Mouse (Mus musculus) retina, postnatal 1 day (tissue): ENCODE results near the gene Lbp.

Experiments used
- DNase-seq: peaks from one replicate; pipeline ENCODE4 v3.0.0-alpha.2; 2012

Gene Lbp

DNA sequence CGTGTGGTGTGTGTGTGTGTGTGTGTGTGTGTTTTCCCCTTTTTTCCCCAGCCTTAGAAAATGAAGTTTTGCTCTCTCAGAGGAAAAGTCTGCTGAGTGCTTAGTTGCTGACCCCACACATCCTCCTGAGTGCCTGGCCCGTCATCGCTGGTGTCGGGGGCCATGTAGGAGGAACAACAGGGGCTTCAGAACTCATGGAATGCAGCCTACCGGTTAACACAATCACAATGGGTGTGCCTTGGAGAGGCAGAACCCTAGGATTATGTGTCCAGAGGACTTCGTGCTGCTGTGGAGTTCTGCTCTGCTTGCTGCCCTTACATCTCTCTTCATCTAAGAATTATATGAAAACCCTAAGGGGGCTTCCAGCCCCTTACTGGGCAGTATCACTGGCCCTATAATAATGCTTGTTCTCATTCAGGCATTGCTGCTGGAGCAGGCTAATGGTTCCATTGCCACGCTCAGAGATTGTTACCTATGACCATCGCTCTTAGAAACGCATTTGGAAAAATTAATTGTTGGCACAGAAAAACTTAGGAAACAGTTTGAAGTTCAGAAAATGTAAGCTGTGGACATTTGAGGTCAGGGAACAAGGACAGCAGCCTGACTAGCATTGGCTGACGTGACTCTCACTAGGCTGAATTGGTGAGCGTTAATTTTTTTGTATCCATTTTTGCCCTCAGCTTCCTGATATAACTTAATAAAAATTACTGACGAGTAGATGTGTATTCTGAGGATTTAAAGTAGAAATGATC is 59.0 kb downstream of the Lbp start:
- DNase-seq: no peak

DNA sequence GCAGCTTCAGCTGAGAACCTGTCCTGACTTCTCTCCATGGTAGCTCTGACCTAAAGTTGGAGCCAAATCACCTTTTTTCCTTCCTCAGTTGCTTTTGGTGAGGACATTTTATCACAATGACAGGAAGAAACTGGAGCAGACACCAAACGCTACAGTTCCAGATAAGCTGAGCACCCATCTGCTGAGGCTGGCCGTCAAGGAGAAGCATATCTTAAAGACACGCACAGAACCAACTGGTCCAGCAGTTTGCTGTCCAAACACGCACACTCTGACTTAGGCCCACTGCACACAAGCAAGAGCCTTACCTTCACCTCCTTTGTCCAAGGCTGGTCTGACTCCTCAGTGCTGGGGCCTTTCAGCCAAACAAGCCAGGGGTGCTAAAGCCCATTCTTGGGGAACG is 61.4 kb downstream of the Lbp start:
- DNase-seq: no peak

DNA sequence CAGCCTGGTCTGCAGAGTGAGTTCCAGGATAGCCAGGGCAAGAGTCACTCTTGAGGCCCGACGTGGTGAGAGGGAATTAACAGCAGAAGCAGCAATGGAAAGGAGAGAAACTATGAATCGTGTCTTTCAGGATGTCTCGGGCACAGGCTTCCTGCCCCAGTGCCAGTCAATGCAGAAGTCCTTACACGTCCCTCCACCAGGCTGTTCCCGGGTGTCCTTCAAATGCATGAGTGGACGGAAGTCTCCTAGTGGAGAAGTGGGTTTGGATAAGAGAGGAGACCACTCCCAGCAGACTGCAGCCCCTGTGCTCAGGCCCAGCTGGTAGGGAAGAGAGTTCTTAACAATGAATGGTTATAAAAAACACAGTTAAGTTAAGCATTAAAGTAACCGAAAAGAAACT is 62.0 kb downstream of the Lbp start:
- no peak for DNase-seq

DNA sequence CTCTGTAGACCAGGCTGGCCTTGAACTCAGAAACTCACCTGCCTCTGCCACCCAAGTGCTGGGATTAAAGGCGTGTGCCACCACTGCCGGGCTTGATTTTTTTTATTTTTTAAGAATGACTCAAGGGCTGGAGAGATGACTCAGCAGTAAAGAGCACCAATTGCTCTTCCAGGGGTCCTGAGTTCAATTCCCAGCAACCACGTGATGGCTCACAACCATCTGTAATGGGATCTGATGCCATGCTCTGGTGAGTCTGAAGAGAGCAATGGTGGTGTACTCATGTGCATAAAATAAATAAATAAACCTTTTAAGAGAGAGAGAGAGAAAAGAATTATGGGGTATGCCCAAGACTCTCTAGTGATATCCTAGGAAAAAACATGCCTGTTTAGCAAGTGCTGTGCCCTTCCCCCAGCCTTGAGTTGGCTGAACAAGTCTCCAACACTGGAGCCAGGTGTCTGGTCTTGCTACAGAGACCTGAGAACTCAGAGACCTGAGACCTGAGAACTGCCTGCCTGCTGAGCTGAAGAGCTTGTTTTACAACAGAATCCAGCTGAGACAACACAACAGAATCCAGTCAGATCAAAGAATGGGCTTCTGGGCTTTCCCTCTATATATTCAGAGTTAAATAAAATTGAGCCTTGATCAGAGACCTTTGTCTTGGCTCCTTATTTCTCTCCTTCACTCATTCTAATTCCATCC is 63.3 kb downstream of the Lbp start:
- no peak for DNase-seq

DNA sequence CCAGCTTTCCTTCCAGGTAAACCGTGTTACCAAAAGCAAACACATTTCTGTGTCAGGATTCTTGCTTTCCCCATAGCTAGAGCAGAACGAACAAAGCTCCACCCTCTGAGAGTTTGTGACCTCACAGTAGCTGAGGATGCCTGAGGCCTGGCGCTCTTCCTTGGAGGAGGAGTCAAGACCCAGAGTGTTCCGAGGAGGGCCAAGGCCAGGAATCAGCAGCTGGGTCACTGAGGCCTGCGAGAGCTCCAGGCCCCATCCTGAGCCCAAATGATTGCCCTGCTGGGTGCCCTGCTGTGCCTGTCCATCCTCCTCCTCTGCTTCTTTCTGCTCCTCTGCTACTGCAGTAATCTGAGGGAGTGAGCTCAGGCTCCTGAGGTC is 63.9 kb downstream of the Lbp start:
- no peak for DNase-seq

DNA sequence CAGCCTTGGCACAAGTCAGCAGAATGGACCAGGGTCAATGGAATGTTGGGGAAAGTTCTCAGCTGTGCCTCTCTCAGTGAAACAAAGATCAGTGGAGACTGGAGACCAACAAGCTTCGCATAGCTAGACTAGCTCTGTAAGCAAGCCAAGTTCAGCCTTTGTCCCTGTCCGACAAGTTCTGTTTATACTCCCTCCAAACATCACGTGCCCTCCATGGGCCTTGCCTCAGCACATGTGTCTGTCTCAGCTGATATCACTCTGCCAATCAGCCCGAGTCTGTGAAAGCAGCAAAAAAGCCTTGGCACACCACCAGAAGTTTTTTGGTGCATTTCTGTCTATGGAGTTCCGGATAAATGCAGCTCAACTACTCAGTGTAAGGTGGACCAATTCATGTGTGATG is 66.8 kb downstream of the Lbp start:
- DNase-seq: no peak

DNA sequence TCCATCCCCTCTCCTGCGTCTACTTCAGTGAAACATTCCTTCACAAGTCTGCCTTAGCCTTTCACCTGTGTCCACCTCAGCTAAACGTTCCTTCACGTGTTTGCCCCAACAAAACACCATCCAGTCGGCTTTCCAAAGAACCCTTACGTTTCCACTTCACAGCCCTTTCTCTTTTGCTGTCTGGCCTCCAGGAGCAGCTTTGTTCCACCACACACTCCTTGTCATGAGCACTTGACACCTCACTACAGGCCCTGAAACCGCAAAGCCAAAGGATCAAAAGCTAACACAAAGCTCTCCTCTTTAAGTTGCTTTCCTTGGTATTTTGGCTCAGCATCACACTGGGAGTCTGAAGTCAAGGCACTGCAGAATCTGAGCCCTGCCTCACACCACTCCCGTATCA is 67.2 kb downstream of the Lbp start:
- DNase-seq: no peak

DNA sequence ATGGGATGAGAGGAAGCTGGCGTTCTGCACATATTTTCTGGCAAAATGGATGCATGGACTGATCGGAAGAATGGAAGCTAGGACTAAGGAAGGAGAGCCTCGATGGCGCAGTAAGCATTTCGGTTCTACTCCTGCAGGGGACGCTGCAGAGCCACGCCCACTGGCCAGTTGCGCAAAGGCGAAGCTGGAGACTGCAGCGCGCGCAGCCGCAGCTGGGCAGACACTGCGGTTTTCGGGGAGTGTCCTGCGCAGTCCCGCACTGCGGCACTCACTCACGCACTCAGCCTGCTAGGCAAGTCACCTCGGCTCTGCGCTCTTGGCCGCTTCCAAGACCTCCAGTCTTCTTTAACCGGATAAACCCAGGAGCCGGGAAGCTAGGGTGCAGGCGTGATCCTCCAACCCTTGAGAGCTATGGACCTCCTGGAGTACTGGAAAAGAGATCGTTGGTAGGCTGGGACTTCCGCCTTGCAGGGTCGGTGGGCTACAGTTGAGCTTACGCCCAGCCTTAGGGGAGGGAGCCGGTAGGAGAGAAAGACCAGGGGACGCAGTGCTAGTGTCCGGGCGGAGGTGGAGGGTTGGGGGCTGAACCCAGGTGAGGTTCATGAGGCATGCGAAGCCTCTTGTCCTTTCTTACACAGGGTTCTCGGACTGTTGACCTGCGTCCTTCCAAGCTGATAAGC is 69.3 kb downstream of the Lbp start, which contains the start of gene Snhg11:
Snhg11 (plus strand) TSS at position 196 of the 680 bp plus-strand sequence.
- DNase-seq: peak; percentile 77

DNA sequence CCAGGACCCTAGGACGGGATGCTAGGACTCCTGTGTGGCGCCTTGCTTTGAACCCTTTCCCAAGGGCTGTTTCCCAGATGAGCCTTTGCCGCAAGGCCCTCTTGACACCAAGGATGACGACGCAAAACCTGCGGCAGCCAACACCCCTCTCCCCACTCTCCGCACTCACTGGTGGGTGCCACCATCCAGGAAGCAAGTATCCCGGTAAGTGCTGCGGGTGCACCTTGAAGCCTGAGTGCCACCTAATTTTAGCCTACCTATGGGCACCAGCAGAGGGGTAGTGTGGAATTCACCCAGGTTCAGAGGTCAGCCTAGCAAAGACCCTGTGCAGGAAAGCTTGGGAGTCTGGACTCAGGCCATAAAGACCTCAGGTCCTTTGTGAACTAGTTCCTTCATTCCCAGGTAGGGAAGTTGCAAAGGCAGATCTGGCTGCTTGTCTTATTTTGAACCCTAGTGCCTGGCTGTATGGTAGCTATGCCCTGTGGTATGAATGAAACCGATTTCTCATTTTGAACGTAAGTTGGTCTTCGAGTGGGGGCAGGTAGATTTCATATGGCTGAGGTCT is 69.9 kb downstream of the Lbp start:
- DNase-seq: no peak

DNA sequence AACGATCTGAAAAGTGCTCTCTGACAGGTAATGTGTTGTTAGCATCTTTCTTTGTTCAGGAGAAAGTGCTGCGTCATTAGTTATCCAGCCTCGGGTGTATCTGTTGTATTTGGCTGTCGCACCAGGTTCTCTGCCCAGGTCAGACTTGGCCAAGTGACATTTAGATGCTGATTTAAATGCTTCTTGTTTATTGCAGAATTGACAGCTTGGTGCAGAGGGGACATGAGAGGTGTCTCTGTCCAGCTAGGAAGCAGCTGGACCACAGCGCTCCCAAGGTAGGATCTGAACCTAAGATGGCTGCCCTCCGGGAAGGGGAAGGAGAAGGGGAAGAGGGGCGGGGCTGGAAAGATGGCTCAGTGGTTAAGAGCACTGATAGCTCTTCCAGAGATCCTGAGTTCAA is 70.5 kb downstream of the Lbp start:
- DNase-seq: peak; percentile 21

DNA sequence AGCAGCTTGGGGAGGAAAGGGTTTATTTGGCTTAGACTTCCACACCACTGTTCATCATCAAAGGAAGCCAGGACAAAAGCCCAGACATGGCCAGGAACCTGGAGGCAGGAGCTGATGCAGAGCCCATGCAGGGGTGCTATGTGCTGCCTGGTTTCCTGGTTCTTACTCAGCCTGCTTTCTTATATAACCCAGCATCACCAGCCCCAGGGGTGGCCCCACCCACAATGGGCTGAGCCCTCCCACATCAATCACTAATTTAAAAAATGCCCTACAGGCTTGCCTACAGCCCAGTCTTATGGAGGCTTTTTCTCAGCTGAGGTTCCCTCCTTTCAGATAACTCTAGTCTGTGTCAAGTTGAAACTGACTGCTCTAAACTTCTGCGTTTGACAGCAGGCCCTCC is 71.5 kb downstream of the Lbp start:
- no peak for DNase-seq

DNA sequence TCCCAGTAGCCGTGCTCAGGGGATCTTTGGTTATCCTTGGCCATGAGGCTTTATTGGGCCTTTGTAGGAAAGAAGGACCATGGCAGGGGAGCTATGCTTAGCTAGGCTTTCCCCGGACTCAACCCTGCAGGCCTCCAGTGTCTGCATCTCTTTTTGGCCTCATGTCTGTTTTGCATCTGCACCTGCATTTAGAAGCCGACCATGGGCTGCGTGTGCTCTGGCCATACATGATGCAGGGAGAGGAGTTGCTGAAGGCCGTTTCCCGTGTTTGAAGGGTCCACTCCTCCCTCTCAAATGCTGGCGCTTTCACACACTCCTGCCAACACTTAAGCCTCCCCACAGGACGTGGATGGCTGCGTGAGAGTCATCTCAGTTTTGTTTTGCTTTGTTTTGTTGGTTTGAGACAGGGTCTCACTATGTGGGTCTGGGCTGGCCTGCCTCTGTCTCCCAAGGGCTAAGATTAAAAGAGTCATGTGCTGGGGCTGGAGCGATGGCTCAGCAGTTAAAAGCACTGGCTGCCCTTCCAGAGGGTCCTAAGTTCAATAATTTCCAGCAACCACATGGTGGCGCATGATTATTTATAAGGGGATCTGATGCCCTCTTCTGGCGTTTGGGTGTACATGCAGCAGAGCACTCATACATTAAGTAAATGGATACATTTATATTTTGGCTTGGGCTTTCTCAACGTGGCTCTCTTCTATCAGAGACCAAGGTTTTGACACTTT is 73.2 kb downstream of the Lbp start:
- DNase-seq: peak; percentile 92
